Mouse (Mus musculus) common myeloid progenitor, adult 5-6 weeks (primary cell): ENCODE measurements around the gene Spint1. TPM values are rescaled to one million over a fixed set of nuclear protein-coding genes. Genes with fewer than 3 reads are reported as not detected.

ENCODE experiments used
- ATAC-seq: replicated peaks from 2 replicates; pipeline ENCODE4 v1.8.0; 2016; ENCODE audit warnings: low read depth, mild to moderate bottlenecking, moderate TSS enrichment, inconsistent platforms; ENCODE audit not compliant: poor library complexity, severe bottlenecking
- total RNA-seq: library from RNA; stranded (forward); fragments of 200-1000, 187-1606 nt; gene quantifications from 2 replicates; pipeline ENCODE4 v1.2.3, GENCODE M21; 2017

Gene Spint1
- total RNA-seq, 1 experiment from 2014 or later = 0.18 TPM

GRCm38 (mm10) chr2:119240075-119240818, 3.1 kb downstream of the Spint1 start:
- ATAC-seq = peak; percentile 13; the same call in 1 of the 2 replicates

- no peak for ATAC-seq
Observed at GRCm38 (mm10) chr2:119240819-119241186, 3.6 kb downstream of the Spint1 start.

GRCm38 (mm10) chr2:119242548-119242947, 5.4 kb downstream of the Spint1 start:
- no peak for ATAC-seq

- ATAC-seq = no peak
Observed at GRCm38 (mm10) chr2:119245246-119245645, 8.1 kb downstream of the Spint1 start.

GRCm38 (mm10) chr2:119247904-119248303, 10.7 kb downstream of the Spint1 start:
- ATAC-seq = no peak

GRCm38 (mm10) chr2:119249592-119250061, 12.5 kb downstream of the Spint1 start:
- ATAC-seq = 0 out of 2 replicates have a peak, but pooled peaks have one; percentile 15

GRCm38 (mm10) chr2:119250377-119250776, 13.2 kb downstream of the Spint1 start:
- no peak for ATAC-seq

- peak; percentile 89 for ATAC-seq
Observed at GRCm38 (mm10) chr2:119250826-119251478, 13.8 kb downstream of the Spint1 start.

GRCm38 (mm10) chr2:119254976-119255375, 17.8 kb downstream of the Spint1 start:
- ATAC-seq = no peak

GRCm38 (mm10) chr2:119260518-119260917, 23.4 kb downstream of the Spint1 start:
- no peak for ATAC-seq

- no peak for ATAC-seq
Observed at GRCm38 (mm10) chr2:119261326-119261725, 24.2 kb downstream of the Spint1 start.

- ATAC-seq = peak; percentile 96
Observed at GRCm38 (mm10) chr2:119262978-119263377, 25.8 kb downstream of the Spint1 start.

GRCm38 (mm10) chr2:119263813-119264212, 26.7 kb downstream of the Spint1 start:
- ATAC-seq = no peak

GRCm38 (mm10) chr2:119270286-119270642, 33.1 kb downstream of the Spint1 start:
- ATAC-seq = no peak

GRCm38 (mm10) chr2:119270643-119271331, 33.6 kb downstream of the Spint1 start, which contains the start of gene Rhov:
Gene Rhov (minus strand): TSS chr2:119271272.
- ATAC-seq = peak; percentile 97

- no peak for ATAC-seq
Observed at GRCm38 (mm10) chr2:119274126-119274525, 37.0 kb downstream of the Spint1 start.

GRCm38 (mm10) chr2:119276926-119277325, 39.8 kb downstream of the Spint1 start:
- ATAC-seq = no peak

GRCm38 (mm10) chr2:119277810-119278209, 40.6 kb downstream of the Spint1 start:
- no peak for ATAC-seq

- ATAC-seq = no peak
Observed at GRCm38 (mm10) chr2:119281899-119282565, 44.9 kb downstream of the Spint1 start.

- ATAC-seq = no peak
Observed at GRCm38 (mm10) chr2:119287372-119287771, 50.2 kb downstream of the Spint1 start.
